Mouse (Mus musculus) intestine, embryonic 15.5 days (tissue): Measurements from ENCODE around the gene Hemk1. TPM values are rescaled to one million over a fixed set of nuclear protein-coding genes. Genes with fewer than 3 reads are reported as not detected.

ENCODE experiments used
- ATAC-seq: fragments of 200-750 bp; cut with Nextera tagmentation; 2 replicates; pipeline ENCODE4 v1.8.0; 2017; ENCODE audit warnings: moderate TSS enrichment, moderate library complexity
- H3K27ac ChIP-seq: fragments of 300-500 bp; sonication (generic); 2 replicates; pipeline ENCODE4 v1.5.1; 2015; ENCODE audit warnings: mild to moderate bottlenecking, inconsistent platforms
- H3K27me3 ChIP-seq: fragments of 300-500 bp; sonication (generic); replicated peaks from 2 replicates; pipeline ENCODE4 v1.6.1; 2015; ENCODE audit warnings: inconsistent platforms
- H3K36me3 ChIP-seq: fragments of 300-500 bp; sonication (generic); 2 replicates; pipeline ENCODE4 v1.6.1; 2015; ENCODE audit warnings: inconsistent platforms
- H3K4me1 ChIP-seq: fragments of 300-500 bp; sonication (generic); replicated peaks from 2 replicates; pipeline ENCODE4 v1.6.1; 2015; ENCODE audit warnings: inconsistent platforms
- H3K4me2 ChIP-seq: fragments of 300-500 bp; sonication (generic); replicated peaks from 2 replicates; pipeline ENCODE4 v1.6.1; 2015; ENCODE audit warnings: mild to moderate bottlenecking, inconsistent platforms
- H3K4me3 ChIP-seq: fragments of 300-500 bp; sonication (generic); replicated peaks from 2 replicates; pipeline ENCODE4 v1.5.1; 2015; ENCODE audit warnings: inconsistent platforms
- H3K9ac ChIP-seq: fragments of 300-500 bp; sonication (generic); 2 replicates; pipeline ENCODE4 v1.6.1; 2015; ENCODE audit warnings: inconsistent platforms
- H3K9me3 ChIP-seq: fragments of 300-500 bp; sonication (generic); 2 replicates; pipeline ENCODE4 v1.6.1; 2016; ENCODE audit warnings: inconsistent platforms
- WGBS: fragments of 180-500 bp; shearing (Covaris S2); methylation state at CpG from one replicate; pipeline ENCODE4 v1.1.7; 2015; 5-methylcytosine and 5-hydroxymethylcytosine counted together
- polyA plus RNA-seq: library from polyadenylated mRNA; unstranded; fragments of >200 nt; fragmentation: Nextera tagmentation; extraction: Ambion mirVana; gene quantifications from 2 replicates; pipeline ENCODE4 v1.2.1, GENCODE M21; 2015

The Hemk1 gene
- polyA plus RNA-seq, 1 experiment from 2014 or later = 9.0 TPM

GRCm38 (mm10) chr9:107305601-107306542, 32.3 kb downstream of the Hemk1 start:
- H3K27me3 ChIP-seq = no peaks in the 10 kb centered on the region
- H3K4me1 ChIP-seq = peaks cover 32% of the 10 kb centered on the region
- no peaks in the 10 kb centered on the region for H3K9me3 ChIP-seq
- H3K27ac ChIP-seq = peak overlapping the region; percentile 84
- H3K4me3 ChIP-seq = no peak overlapping the region
- H3K9ac ChIP-seq = peak overlapping the region; percentile 33; the same call in 1 of the 2 replicates
- 47% methylated on average over 13 of the region's 13 CpGs for WGBS
- peak overlapping the region; percentile 26 for H3K4me2 ChIP-seq
- peaks cover 2% of the 10 kb centered on the region; the same call in 1 of the 2 replicates for H3K36me3 ChIP-seq
- peak; percentile 63 for ATAC-seq

GRCm38 (mm10) chr9:107305012-107305411, 33.1 kb downstream of the Hemk1 start:
- no peak for ATAC-seq
- no peaks in the 10 kb centered on the region for H3K9me3 ChIP-seq
- H3K9ac ChIP-seq = peak overlapping the region; percentile 33; the same call in 1 of the 2 replicates
- H3K27ac ChIP-seq = peak overlapping the region; percentile 66
- no peak overlapping the region for H3K4me3 ChIP-seq
- peaks cover 32% of the 10 kb centered on the region for H3K4me1 ChIP-seq
- no peaks in the 10 kb centered on the region for H3K27me3 ChIP-seq
- peak overlapping the region; percentile 26; the same call in 1 of the 2 replicates for H3K4me2 ChIP-seq
- WGBS = 77% methylated on average over 4 of the region's 4 CpGs
- H3K36me3 ChIP-seq = peaks cover 9% of the 10 kb centered on the region; the same call in 1 of the 2 replicates

- H3K4me3 ChIP-seq = no peak overlapping the region
- no peak overlapping the region for H3K27ac ChIP-seq
- H3K36me3 ChIP-seq = peaks cover 9% of the 10 kb centered on the region; the same call in 1 of the 2 replicates
- H3K4me1 ChIP-seq = peaks cover 35% of the 10 kb centered on the region
- WGBS = 80% methylated on average over 3 of the region's 3 CpGs
- no peaks in the 10 kb centered on the region for H3K9me3 ChIP-seq
- no peak overlapping the region for H3K4me2 ChIP-seq
- no peak for ATAC-seq
- H3K27me3 ChIP-seq = no peaks in the 10 kb centered on the region
- H3K9ac ChIP-seq = no peak overlapping the region
These were observed 33.8 kb downstream of the Hemk1 start for GRCm38 (mm10) chr9:107304383-107304782.

GRCm38 (mm10) chr9:107303900-107304299, 34.2 kb downstream of the Hemk1 start:
- Histone ChIP-seq H3K27ac (no peak overlapping the region), H3K4me1 (peaks cover 38% of the 10 kb centered on the region), H3K4me2 (no peak overlapping the region), H3K27me3 (no peaks in the 10 kb centered on the region), H3K9ac (no peak overlapping the region), H3K36me3 (peaks cover 9% of the 10 kb centered on the region; the same call in 1 of the 2 replicates), H3K4me3 (no peak overlapping the region), H3K9me3 (no peaks in the 10 kb centered on the region)
- no peak for ATAC-seq
- 80% methylated on average over 5 of the region's 5 CpGs for WGBS

GRCm38 (mm10) chr9:107303121-107303820, 34.9 kb downstream of the Hemk1 start:
- no peaks in the 10 kb centered on the region for H3K9me3 ChIP-seq
- no peaks in the 10 kb centered on the region for H3K27me3 ChIP-seq
- H3K27ac ChIP-seq = no peak overlapping the region
- H3K9ac ChIP-seq = no peak overlapping the region
- no peak for ATAC-seq
- H3K4me3 ChIP-seq = no peak overlapping the region
- H3K4me1 ChIP-seq = peaks cover 38% of the 10 kb centered on the region
- H3K4me2 ChIP-seq = no peak overlapping the region
- WGBS = 77% methylated on average over 9 of the region's 9 CpGs
- peaks cover 9% of the 10 kb centered on the region; the same call in 1 of the 2 replicates for H3K36me3 ChIP-seq

GRCm38 (mm10) chr9:107302592-107302991, 35.6 kb downstream of the Hemk1 start:
- Histone ChIP-seq H3K4me2 (no peak overlapping the region), H3K9me3 (no peaks in the 10 kb centered on the region), H3K27me3 (no peaks in the 10 kb centered on the region), H3K9ac (no peak overlapping the region), H3K4me3 (no peak overlapping the region), H3K27ac (no peak overlapping the region), H3K36me3 (peaks cover 9% of the 10 kb centered on the region; the same call in 1 of the 2 replicates), H3K4me1 (peaks cover 37% of the 10 kb centered on the region)
- WGBS = 60% methylated on average over 7 of the region's 7 CpGs
- ATAC-seq = no peak

- Histone ChIP-seq H3K27me3 (no peaks in the 10 kb centered on the region), H3K27ac (no peak overlapping the region), H3K4me1 (peaks cover 29% of the 10 kb centered on the region), H3K36me3 (peaks cover 9% of the 10 kb centered on the region; the same call in 1 of the 2 replicates), H3K9me3 (no peaks in the 10 kb centered on the region), H3K4me2 (no peak overlapping the region), H3K9ac (no peak overlapping the region), H3K4me3 (no peak overlapping the region)
- WGBS = 84% methylated on average over 17 of the region's 17 CpGs
- ATAC-seq = no peak
These were observed 36.4 kb downstream of the Hemk1 start for GRCm38 (mm10) chr9:107301554-107302331.

GRCm38 (mm10) chr9:107300224-107300973, 37.8 kb downstream of the Hemk1 start:
- H3K9me3 ChIP-seq = no peaks in the 10 kb centered on the region
- H3K4me1 ChIP-seq = peaks cover 29% of the 10 kb centered on the region
- H3K27me3 ChIP-seq = no peaks in the 10 kb centered on the region
- H3K27ac ChIP-seq = no peak overlapping the region
- 94% methylated on average over 30 of the region's 30 CpGs for WGBS
- H3K36me3 ChIP-seq = peaks cover 9% of the 10 kb centered on the region; the same call in 1 of the 2 replicates
- no peak for ATAC-seq
- H3K9ac ChIP-seq = no peak overlapping the region; the same call in 1 of the 2 replicates
- H3K4me2 ChIP-seq = 0 out of 2 replicates have a peak overlapping the region, but pooled peaks have one; percentile 76
- no peak overlapping the region for H3K4me3 ChIP-seq

GRCm38 (mm10) chr9:107299783-107300182, 38.4 kb downstream of the Hemk1 start:
- peaks cover 9% of the 10 kb centered on the region; the same call in 1 of the 2 replicates for H3K36me3 ChIP-seq
- no peak for ATAC-seq
- peaks cover 26% of the 10 kb centered on the region for H3K4me1 ChIP-seq
- H3K9me3 ChIP-seq = no peaks in the 10 kb centered on the region
- no peak overlapping the region for H3K27ac ChIP-seq
- 90% methylated on average over 7 of the region's 7 CpGs for WGBS
- H3K4me2 ChIP-seq = peak overlapping the region; percentile 76; the same call in 1 of the 2 replicates
- no peak overlapping the region for H3K9ac ChIP-seq
- H3K4me3 ChIP-seq = no peak overlapping the region
- H3K27me3 ChIP-seq = no peaks in the 10 kb centered on the region

- H3K4me2 ChIP-seq = peak overlapping the region; percentile 76
- peak overlapping the region; percentile 30; the same call in 1 of the 2 replicates for H3K9ac ChIP-seq
- peaks cover 24% of the 10 kb centered on the region for H3K4me1 ChIP-seq
- 0 out of 2 replicates have a peak, but pooled peaks have one; percentile 11 for ATAC-seq
- peak overlapping the region; percentile 18; the same call in 1 of the 2 replicates for H3K27ac ChIP-seq
- no peaks in the 10 kb centered on the region for H3K27me3 ChIP-seq
- H3K36me3 ChIP-seq = peaks cover 9% of the 10 kb centered on the region; the same call in 1 of the 2 replicates
- H3K9me3 ChIP-seq = no peaks in the 10 kb centered on the region
- H3K4me3 ChIP-seq = peak overlapping the region; percentile 62
- 57% methylated on average over 6 of the region's 6 CpGs for WGBS
These were observed 39.3 kb downstream of the Hemk1 start for GRCm38 (mm10) chr9:107298876-107299275.
